Mouse (Mus musculus) embryonic facial prominence, embryonic 14.5 days (tissue): ENCODE data around the gene Pde11a. TPM values are rescaled to one million over a fixed set of nuclear protein-coding genes. Genes with fewer than 3 reads are reported as not detected.

Experiments used
- ATAC-seq: fragments of 200-750 bp; cut with Nextera tagmentation; 2 replicates; pipeline ENCODE4 v1.8.0; 2017; ENCODE audit warnings: low read depth, moderate number of reproducible peaks, moderate TSS enrichment
- DNase-seq: peaks from one replicate; pipeline ENCODE4 v3.0.0-alpha.2; 2015; ENCODE audit warnings: low spot score
- H3K27ac ChIP-seq: fragments of 300-500 bp; sonication (generic); replicated peaks from 2 replicates; pipeline ENCODE4 v1.5.1; 2014; ENCODE audit warnings: low read depth, mild to moderate bottlenecking, low read length, moderate library complexity
- H3K27me3 ChIP-seq: fragments of 300-500 bp; sonication (generic); replicated peaks from 2 replicates; pipeline ENCODE4 v1.6.1; 2014; ENCODE audit warnings: low read length; ENCODE audit not compliant: control insufficient read depth, insufficient read depth
- H3K36me3 ChIP-seq: fragments of 300-500 bp; sonication (generic); 2 replicates; pipeline ENCODE4 v1.6.1; 2014; ENCODE audit warnings: low read length, mixed read lengths; ENCODE audit not compliant: control insufficient read depth, insufficient read depth
- H3K4me1 ChIP-seq: fragments of 300-500 bp; sonication (generic); 2 replicates; pipeline ENCODE4 v1.6.1; 2014; ENCODE audit warnings: antibody characterized with exemption, low read length; ENCODE audit not compliant: control insufficient read depth, insufficient read depth
- H3K4me2 ChIP-seq: fragments of 300-500 bp; sonication (generic); 2 replicates; pipeline ENCODE4 v1.6.1; 2014; ENCODE audit warnings: low read depth, mild to moderate bottlenecking, low read length, moderate library complexity, mixed read lengths
- H3K4me3 ChIP-seq: fragments of 300-500 bp; sonication (generic); 2 replicates; pipeline ENCODE4 v1.5.1; 2014; ENCODE audit warnings: low read depth, mild to moderate bottlenecking, low read length
- H3K9ac ChIP-seq: fragments of 300-500 bp; sonication (generic); 2 replicates; pipeline ENCODE4 v1.6.1; 2014; ENCODE audit warnings: low read depth, mild to moderate bottlenecking, low read length, moderate library complexity, mixed read lengths
- H3K9me3 ChIP-seq: fragments of 300-500 bp; sonication (generic); 2 replicates; pipeline ENCODE4 v1.6.1; 2016; ENCODE audit warnings: low read length; ENCODE audit not compliant: control insufficient read depth
- WGBS: fragments of 180-500 bp; shearing (Covaris S2); extraction: QIAGEN DNeasy Blood & Tissue Kit; methylation state at CpG from one replicate; pipeline ENCODE4 v1.1.7; 2014; 5-methylcytosine and 5-hydroxymethylcytosine counted together
- polyA plus RNA-seq: library from polyadenylated mRNA; unstranded; fragments of >200 nt; fragmentation: Nextera tagmentation; extraction: Ambion mirVana; gene quantifications from 2 replicates; pipeline ENCODE4 v1.2.1, GENCODE M21; 2014

Gene Pde11a
- polyA plus RNA-seq, 1 experiment from 2014 or later: 0.21 TPM

DNA sequence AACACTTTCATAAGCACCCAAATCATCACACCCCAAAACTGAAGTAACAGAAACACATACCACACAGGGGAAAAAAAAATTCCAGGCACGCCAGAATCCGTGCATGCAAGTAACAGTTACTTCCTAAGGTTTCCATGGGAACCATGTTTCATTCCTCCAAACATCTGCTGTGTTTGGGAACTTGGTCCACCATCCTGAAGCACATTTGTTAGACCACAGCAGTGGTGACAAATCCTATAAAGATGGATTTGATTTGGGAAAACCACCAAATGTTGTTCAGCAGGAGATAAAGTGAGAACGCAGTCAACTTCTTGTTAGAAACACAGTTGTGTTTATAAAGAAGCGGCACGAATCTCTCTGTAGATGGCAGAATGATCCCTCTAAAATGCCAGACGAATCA lies 213.8 kb downstream of the Pde11a start:
- H3K4me2 ChIP-seq: no peak overlapping the region
- no peak overlapping the region for H3K4me3 ChIP-seq
- H3K9me3 ChIP-seq: no peaks in the 10 kb centered on the region
- DNase-seq: no peak
- H3K4me1 ChIP-seq: no peaks in the 10 kb centered on the region
- H3K27me3 ChIP-seq: no peaks in the 10 kb centered on the region
- no peak overlapping the region for H3K9ac ChIP-seq
- no peaks in the 10 kb centered on the region for H3K36me3 ChIP-seq
- H3K27ac ChIP-seq: no peak overlapping the region
- WGBS: 66% methylated on average over 6 of the region's 6 CpGs
- ATAC-seq: no peak

DNA sequence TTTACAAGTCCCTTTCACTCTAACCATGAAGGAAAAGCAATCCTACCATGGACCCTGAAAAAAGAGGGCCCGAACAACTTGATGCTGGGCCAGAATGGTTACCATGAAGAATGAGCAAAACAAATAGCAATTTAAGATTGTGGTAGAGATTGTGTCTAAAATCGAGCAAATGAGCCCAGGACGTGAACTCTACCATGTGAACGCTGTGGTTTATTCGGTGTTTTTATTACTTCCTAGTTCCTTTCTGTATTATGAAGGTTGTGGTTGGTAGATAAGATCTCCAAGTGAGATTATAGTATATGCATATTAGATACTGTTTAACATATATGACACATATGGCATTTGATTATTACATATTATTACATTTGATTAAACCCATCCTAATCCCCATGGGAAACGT lies 216.4 kb downstream of the Pde11a start:
- no peak for ATAC-seq
- H3K4me1 ChIP-seq: no peaks in the 10 kb centered on the region
- H3K36me3 ChIP-seq: no peaks in the 10 kb centered on the region
- no peak overlapping the region for H3K9ac ChIP-seq
- no peaks in the 10 kb centered on the region for H3K27me3 ChIP-seq
- 82% methylated on average over 6 of the region's 6 CpGs for WGBS
- no peak overlapping the region for H3K4me2 ChIP-seq
- no peak overlapping the region for H3K4me3 ChIP-seq
- H3K9me3 ChIP-seq: no peaks in the 10 kb centered on the region
- no peak overlapping the region for H3K27ac ChIP-seq
- DNase-seq: no peak

GRCm38 (mm10) chr2:76119848-76120247 lies 218.7 kb downstream of the Pde11a start:
- Histone ChIP-seq H3K36me3 (no peaks in the 10 kb centered on the region), H3K9ac (no peak overlapping the region), H3K4me1 (no peaks in the 10 kb centered on the region), H3K4me2 (no peak overlapping the region), H3K4me3 (no peak overlapping the region), H3K27ac (no peak overlapping the region), H3K27me3 (no peaks in the 10 kb centered on the region), H3K9me3 (no peaks in the 10 kb centered on the region)
- 53% methylated on average over 2 of the region's 2 CpGs for WGBS
- DNase-seq (no peak), ATAC-seq (no peak)

GRCm38 (mm10) chr2:76118491-76118890 lies 220.1 kb downstream of the Pde11a start:
- Histone ChIP-seq H3K4me3 (no peak overlapping the region), H3K36me3 (no peaks in the 10 kb centered on the region), H3K4me1 (no peaks in the 10 kb centered on the region), H3K9me3 (no peaks in the 10 kb centered on the region), H3K27me3 (no peaks in the 10 kb centered on the region), H3K4me2 (no peak overlapping the region), H3K9ac (no peak overlapping the region), H3K27ac (no peak overlapping the region)
- 62% methylated on average over 5 of the region's 5 CpGs for WGBS
- DNase-seq (no peak), ATAC-seq (no peak)

- H3K4me1 ChIP-seq: no peaks in the 10 kb centered on the region
- WGBS: 57% methylated on average over 1 of the region's 1 CpGs
These were observed 221.4 kb downstream of the Pde11a start for GRCm38 (mm10) chr2:76117219-76117618.

DNA sequence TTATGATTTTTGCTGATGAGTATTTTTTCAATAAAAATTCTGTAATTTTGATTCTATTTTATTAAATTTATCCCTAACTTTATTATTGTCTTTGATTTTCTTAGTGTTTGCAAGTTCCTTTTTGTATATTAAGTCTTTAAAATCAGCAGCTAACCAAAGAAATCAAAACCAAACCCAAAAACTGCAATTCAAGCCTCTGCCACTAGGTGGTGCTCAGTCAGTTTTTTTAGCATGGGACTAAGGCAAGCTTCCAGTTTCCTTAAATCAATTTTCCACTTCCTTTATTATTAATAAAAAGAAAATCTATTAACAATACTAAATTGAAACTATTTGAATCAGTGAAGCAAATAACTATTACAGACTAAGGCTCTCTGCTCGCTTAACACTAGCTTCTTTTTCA lies 222.9 kb downstream of the Pde11a start:
- no peak overlapping the region for H3K27ac ChIP-seq
- H3K36me3 ChIP-seq: no peaks in the 10 kb centered on the region
- no peaks in the 10 kb centered on the region for H3K9me3 ChIP-seq
- 23% methylated on average over 1 of the region's 1 CpGs for WGBS
- no peak overlapping the region for H3K4me2 ChIP-seq
- peak; percentile 45 for DNase-seq
- H3K4me3 ChIP-seq: no peak overlapping the region
- no peak overlapping the region for H3K9ac ChIP-seq
- no peaks in the 10 kb centered on the region for H3K4me1 ChIP-seq
- no peaks in the 10 kb centered on the region for H3K27me3 ChIP-seq
- no peak for ATAC-seq

More at GRCm38 (mm10) chr2:76117219-76117618, 221.4 kb downstream of the Pde11a start:
- H3K9ac ChIP-seq: no peak overlapping the region
- no peaks in the 10 kb centered on the region for H3K27me3 ChIP-seq
- no peak overlapping the region for H3K4me3 ChIP-seq
- H3K27ac ChIP-seq: no peak overlapping the region
- no peaks in the 10 kb centered on the region for H3K36me3 ChIP-seq
- DNase-seq: no peak
- no peak for ATAC-seq
- H3K9me3 ChIP-seq: no peaks in the 10 kb centered on the region
- no peak overlapping the region for H3K4me2 ChIP-seq

- H3K9ac ChIP-seq: no peak overlapping the region
- DNase-seq: peak; percentile 36
- WGBS: 11% methylated on average over 6 of the region's 6 CpGs
These were observed 223.8 kb downstream of the Pde11a start for GRCm38 (mm10) chr2:76114734-76115133.

GRCm38 (mm10) chr2:76109653-76110052 lies 228.9 kb downstream of the Pde11a start:
- Histone ChIP-seq H3K9ac (no peak overlapping the region), H3K9me3 (no peaks in the 10 kb centered on the region), H3K4me1 (no peaks in the 10 kb centered on the region), H3K27me3 (no peaks in the 10 kb centered on the region), H3K4me2 (no peak overlapping the region), H3K27ac (no peak overlapping the region), H3K36me3 (no peaks in the 10 kb centered on the region), H3K4me3 (no peak overlapping the region)
- 42% methylated on average over 8 of the region's 8 CpGs for WGBS
- DNase-seq: no peak
- ATAC-seq: no peak

More at GRCm38 (mm10) chr2:76114734-76115133, 223.8 kb downstream of the Pde11a start:
- Histone ChIP-seq H3K9me3 (no peaks in the 10 kb centered on the region), H3K4me1 (no peaks in the 10 kb centered on the region), H3K4me2 (no peak overlapping the region), H3K36me3 (no peaks in the 10 kb centered on the region), H3K27me3 (no peaks in the 10 kb centered on the region), H3K27ac (no peak overlapping the region), H3K4me3 (no peak overlapping the region)
- ATAC-seq: no peak

GRCm38 (mm10) chr2:76101889-76102602 lies 236.5 kb downstream of the Pde11a start:
- no peak for ATAC-seq
- 40% methylated on average over 14 of the region's 14 CpGs for WGBS
- no peaks in the 10 kb centered on the region for H3K9me3 ChIP-seq
- no peak overlapping the region for H3K4me2 ChIP-seq
- H3K4me1 ChIP-seq: no peaks in the 10 kb centered on the region
- H3K4me3 ChIP-seq: no peak overlapping the region
- H3K9ac ChIP-seq: no peak overlapping the region
- H3K27ac ChIP-seq: no peak overlapping the region
- peak; percentile 20 for DNase-seq
- H3K27me3 ChIP-seq: no peaks in the 10 kb centered on the region
- no peaks in the 10 kb centered on the region for H3K36me3 ChIP-seq
